Mouse (Mus musculus) G1E (cell line): ENCODE results near the gene Xlr5b.
"Not testable (repeated sequence)": the region's sequence is repeated elsewhere in the genome, so short reads cannot be mapped to it uniquely, and the experiment has no call there.

Experiments
- CTCF ChIP-seq: IDR thresholded peaks from 2 replicates; pipeline ENCODE4 v1.5.1; 2012; ENCODE audit warnings: low read depth, low read length, inconsistent platforms, mixed read lengths
- POLR2AphosphoS5 ChIP-seq: IDR thresholded peaks from 2 replicates; pipeline ENCODE4 v1.6.1; 2012; ENCODE audit warnings: low read depth, low read length, inconsistent platforms; ENCODE audit not compliant: insufficient replicate concordance
- TAL1 ChIP-seq: conservative IDR thresholded peaks from 2 replicates; pipeline ENCODE4 v1.6.1; 2012; ENCODE audit warnings: low read depth, low read length, inconsistent platforms, mixed read lengths

DNA sequence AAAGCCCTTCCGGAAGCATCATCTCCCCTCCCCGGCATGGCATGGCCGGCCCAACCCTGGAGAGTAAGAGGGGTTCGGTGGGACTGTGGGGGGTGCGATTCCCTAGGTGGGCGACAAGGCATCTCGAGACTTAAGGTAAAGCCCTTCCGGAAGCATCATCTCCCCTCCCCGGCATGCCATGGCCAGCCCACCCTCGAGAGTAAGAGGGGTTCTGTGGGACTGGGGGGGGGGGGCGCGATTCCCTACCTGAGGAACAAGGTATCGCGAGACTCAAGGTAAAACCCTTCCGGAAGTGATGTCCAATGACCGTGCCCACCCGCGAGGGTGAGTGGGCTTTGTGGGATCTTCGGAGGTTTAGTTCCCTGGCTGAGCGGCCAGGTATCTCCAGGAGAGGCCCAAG, at the start of gene Xlr5b:
- not testable (repeated sequence) for TF ChIP-seq CTCF, TAL1, POLR2AphosphoS5
